Mouse (Mus musculus) lung, embryonic 16.5 days (tissue): Measurements from ENCODE around the gene Glt1d1. TPM values are rescaled to one million over a fixed set of nuclear protein-coding genes. Genes with fewer than 3 reads are reported as not detected.

ENCODE experiments used
- ATAC-seq: fragments of 200-750 bp; cut with Nextera tagmentation; 2 replicates; pipeline ENCODE4 v1.8.0; 2017; ENCODE audit warnings: low read depth, mild to moderate bottlenecking, moderate library complexity
- H3K27ac ChIP-seq: fragments of 300-500 bp; sonication (generic); 2 replicates; pipeline ENCODE4 v1.5.1; 2014; ENCODE audit warnings: mild to moderate bottlenecking, control low read depth, low read length
- H3K27me3 ChIP-seq: fragments of 300-500 bp; sonication (generic); 2 replicates; pipeline ENCODE4 v1.6.1; 2014; ENCODE audit warnings: low read depth, low read length, mixed read lengths; ENCODE audit not compliant: control insufficient read depth, insufficient read depth
- H3K36me3 ChIP-seq: fragments of 300-500 bp; sonication (generic); 2 replicates; pipeline ENCODE4 v1.6.1; 2014; ENCODE audit warnings: low read length; ENCODE audit not compliant: control insufficient read depth, insufficient read depth
- H3K4me1 ChIP-seq: fragments of 300-500 bp; sonication (generic); replicated peaks from 2 replicates; pipeline ENCODE4 v1.6.1; 2014; ENCODE audit warnings: low read length, mixed read lengths; ENCODE audit not compliant: control insufficient read depth, insufficient read depth
- H3K4me2 ChIP-seq: fragments of 300-500 bp; sonication (generic); 2 replicates; pipeline ENCODE4 v1.6.1; 2014; ENCODE audit warnings: low read depth, low read length, control low read depth
- H3K4me3 ChIP-seq: fragments of 300-500 bp; sonication (generic); 2 replicates; pipeline ENCODE4 v1.5.1; 2014; ENCODE audit warnings: mild to moderate bottlenecking, low read length, control low read depth
- H3K9ac ChIP-seq: fragments of 300-500 bp; sonication (generic); 2 replicates; pipeline ENCODE4 v1.6.1; 2014; ENCODE audit warnings: low read length, control low read depth
- H3K9me3 ChIP-seq: fragments of 300-500 bp; sonication (generic); 2 replicates; pipeline ENCODE4 v1.6.1; 2016; ENCODE audit warnings: low read length; ENCODE audit not compliant: control insufficient read depth
- WGBS: fragments of 180-500 bp; shearing (Covaris S2); extraction: QIAGEN DNeasy Blood & Tissue Kit; methylation state at CpG from one replicate; pipeline ENCODE4 v1.1.7; 2014; 5-methylcytosine and 5-hydroxymethylcytosine counted together
- polyA plus RNA-seq: library from polyadenylated mRNA; unstranded; fragments of >200 nt; fragmentation: Nextera tagmentation; extraction: Ambion mirVana; gene quantifications from 2 replicates; pipeline ENCODE4 v1.2.1, GENCODE M21; 2015

Gene Glt1d1
- polyA plus RNA-seq, 1 experiment from 2014 or later, result 0.18 TPM

DNA sequence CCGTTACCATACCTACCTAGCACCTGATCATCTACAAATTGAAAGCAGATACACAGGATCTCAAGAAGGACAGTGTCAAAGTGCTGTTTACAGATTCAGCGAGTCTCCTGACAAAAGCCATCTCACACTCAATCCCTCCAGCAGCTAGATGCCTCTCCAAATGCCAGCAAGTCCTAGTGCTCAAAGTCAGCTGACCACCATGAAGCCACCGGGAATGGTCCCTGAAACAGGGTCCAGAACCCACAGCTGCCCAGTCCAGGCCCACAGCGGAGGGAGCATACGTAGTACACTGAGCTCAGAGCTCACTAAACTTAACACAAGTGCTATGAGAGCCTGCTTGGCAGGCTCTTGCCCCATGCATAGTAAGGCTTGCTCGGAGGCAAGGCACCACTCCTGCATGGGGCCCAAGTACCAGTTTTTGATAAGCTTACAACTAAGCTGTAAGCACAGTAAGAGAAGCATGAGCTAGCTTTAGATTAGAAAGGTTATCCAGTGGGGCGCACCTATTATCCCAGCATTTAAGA is 22.8 kb upstream of the Glt1d1 start:
- no peak overlapping the region for H3K9ac ChIP-seq
- ATAC-seq, result no peak
- no peaks in the 10 kb centered on the region for H3K27me3 ChIP-seq
- H3K27ac ChIP-seq, result no peak overlapping the region
- H3K36me3 ChIP-seq, result peaks cover 22% of the 10 kb centered on the region
- no peak overlapping the region for H3K4me3 ChIP-seq
- no peak overlapping the region for H3K4me2 ChIP-seq
- no peaks in the 10 kb centered on the region for H3K9me3 ChIP-seq
- 71% methylated on average over 7 of the region's 7 CpGs for WGBS
- H3K4me1 ChIP-seq, result peaks cover 17% of the 10 kb centered on the region

DNA sequence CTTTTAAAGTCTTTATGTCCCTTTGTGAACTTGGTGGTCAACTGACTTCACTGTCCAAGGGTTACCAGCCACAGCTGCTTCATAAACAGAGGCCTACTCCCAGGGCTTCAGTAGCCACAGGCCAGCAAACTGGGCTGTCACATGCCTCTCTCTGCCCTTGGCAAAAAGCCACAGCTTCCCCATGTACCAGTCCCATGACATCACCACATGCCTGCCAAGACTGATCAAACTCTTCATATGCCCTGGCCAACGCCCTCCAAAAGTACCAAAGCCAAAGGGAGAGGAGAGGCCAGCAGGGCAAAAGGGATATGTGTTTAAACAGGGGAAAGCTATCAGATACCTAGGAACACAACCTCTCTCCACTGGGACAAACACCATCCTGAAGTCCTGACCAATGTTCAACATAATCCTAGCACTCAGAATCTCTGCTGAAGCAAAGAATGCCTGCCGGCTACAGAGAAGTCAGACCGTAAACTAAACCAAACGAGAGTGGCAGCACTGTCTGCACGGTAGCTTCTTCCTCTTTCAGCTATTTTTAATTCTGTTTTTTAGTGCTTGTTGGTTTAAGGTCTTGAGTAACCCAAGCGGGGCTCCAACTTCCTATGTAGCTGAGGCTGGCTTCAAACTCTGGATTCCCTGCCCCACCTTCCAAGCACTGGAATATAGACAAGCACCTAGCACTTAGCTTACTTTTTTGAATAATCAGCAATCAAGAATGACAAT is 21.1 kb upstream of the Glt1d1 start:
- Histone ChIP-seq H3K9me3 (no peaks in the 10 kb centered on the region), H3K4me3 (no peak overlapping the region), H3K9ac (no peak overlapping the region), H3K27ac (no peak overlapping the region), H3K4me2 (no peak overlapping the region), H3K36me3 (peaks cover 15% of the 10 kb centered on the region), H3K4me1 (peaks cover 34% of the 10 kb centered on the region), H3K27me3 (no peaks in the 10 kb centered on the region)
- peak; percentile 26; the same call in 1 of the 2 replicates for ATAC-seq
- 63% methylated on average over 6 of the region's 6 CpGs for WGBS

GRCm38 (mm10) chr5:127611881-127612280 is 20.2 kb upstream of the Glt1d1 start:
- WGBS, result 72% methylated on average over 1 of the region's 1 CpGs
- Histone ChIP-seq H3K36me3 (peaks cover 10% of the 10 kb centered on the region; the same call in 1 of the 2 replicates), H3K27ac (no peak overlapping the region), H3K4me1 (peaks cover 39% of the 10 kb centered on the region), H3K27me3 (no peaks in the 10 kb centered on the region), H3K9ac (no peak overlapping the region), H3K9me3 (no peaks in the 10 kb centered on the region), H3K4me3 (no peak overlapping the region), H3K4me2 (no peak overlapping the region)
- no peak for ATAC-seq

DNA sequence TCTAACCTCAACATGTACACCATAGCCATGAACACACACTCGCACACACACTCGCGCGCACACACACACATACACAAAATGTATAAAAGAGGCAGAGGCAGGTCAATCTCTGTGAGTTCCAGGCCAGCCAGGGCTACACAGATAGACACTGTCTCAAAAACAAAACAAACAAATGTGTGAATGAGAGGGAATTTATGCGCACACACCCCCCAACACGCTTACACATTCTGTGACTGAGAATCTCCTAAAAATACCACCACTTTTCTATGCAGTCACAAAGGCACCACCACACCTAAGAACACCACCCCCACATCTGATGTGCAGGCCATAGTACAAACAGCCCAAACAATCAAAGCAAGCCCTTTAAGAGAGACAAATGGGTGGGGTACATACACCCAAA is 19.7 kb upstream of the Glt1d1 start:
- H3K27me3 ChIP-seq, result no peaks in the 10 kb centered on the region
- no peak for ATAC-seq
- H3K27ac ChIP-seq, result no peak overlapping the region
- H3K9ac ChIP-seq, result no peak overlapping the region
- H3K4me3 ChIP-seq, result no peak overlapping the region
- no peaks in the 10 kb centered on the region for H3K9me3 ChIP-seq
- H3K36me3 ChIP-seq, result peaks cover 10% of the 10 kb centered on the region; the same call in 1 of the 2 replicates
- H3K4me2 ChIP-seq, result no peak overlapping the region
- 96% methylated on average over 6 of the region's 6 CpGs for WGBS
- H3K4me1 ChIP-seq, result peaks cover 39% of the 10 kb centered on the region

DNA sequence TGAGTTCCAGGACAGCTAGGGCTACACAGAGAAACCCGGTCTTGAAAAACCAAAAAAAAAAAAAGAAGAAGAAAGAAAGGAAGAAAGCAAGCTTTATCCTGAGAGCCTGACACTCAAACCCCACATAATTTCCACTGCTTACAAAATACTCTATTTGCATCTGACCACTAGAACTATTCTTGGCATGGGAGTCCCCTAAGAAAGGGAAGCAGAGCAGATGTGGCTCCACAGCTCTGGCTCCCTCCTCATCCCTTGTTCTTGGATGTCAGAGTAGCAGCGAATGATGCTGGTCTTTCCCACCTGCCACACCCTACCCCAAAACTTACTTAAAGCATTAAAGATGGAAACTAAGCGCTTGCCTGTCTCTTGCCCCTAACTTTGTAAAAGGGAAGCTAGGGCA is 16.6 kb upstream of the Glt1d1 start:
- 68% methylated on average over 3 of the region's 3 CpGs for WGBS
- H3K27me3 ChIP-seq, result no peaks in the 10 kb centered on the region
- H3K4me2 ChIP-seq, result peak overlapping the region; percentile 98
- peak overlapping the region; percentile 99; the same call in 1 of the 2 replicates for H3K9ac ChIP-seq
- no peak overlapping the region for H3K27ac ChIP-seq
- peak overlapping the region; percentile 99 for H3K4me3 ChIP-seq
- no peaks in the 10 kb centered on the region for H3K9me3 ChIP-seq
- peaks cover 39% of the 10 kb centered on the region for H3K4me1 ChIP-seq
- no peak for ATAC-seq
- no peaks in the 10 kb centered on the region for H3K36me3 ChIP-seq

GRCm38 (mm10) chr5:127616151-127616550 is 15.9 kb upstream of the Glt1d1 start:
- no peak for ATAC-seq
- Histone ChIP-seq H3K4me1 (peaks cover 32% of the 10 kb centered on the region), H3K9me3 (no peaks in the 10 kb centered on the region), H3K4me2 (peak overlapping the region; percentile 98), H3K27me3 (no peaks in the 10 kb centered on the region), H3K4me3 (peak overlapping the region; percentile 99), H3K9ac (peak overlapping the region; percentile 99), H3K36me3 (no peaks in the 10 kb centered on the region), H3K27ac (no peak overlapping the region)
- 6% methylated on average over 5 of the region's 5 CpGs for WGBS

GRCm38 (mm10) chr5:127616884-127617635 is 15.0 kb upstream of the Glt1d1 start:
- WGBS, result under 1% methylated on average over 91 of the region's 91 CpGs
- H3K9ac ChIP-seq, result peak overlapping the region; percentile 99
- H3K27me3 ChIP-seq, result no peaks in the 10 kb centered on the region
- no peaks in the 10 kb centered on the region for H3K36me3 ChIP-seq
- peak overlapping the region; percentile 98 for H3K4me2 ChIP-seq
- H3K4me3 ChIP-seq, result peak overlapping the region; percentile 99
- peak; percentile 96 for ATAC-seq
- H3K9me3 ChIP-seq, result no peaks in the 10 kb centered on the region
- H3K4me1 ChIP-seq, result peaks cover 27% of the 10 kb centered on the region
- H3K27ac ChIP-seq, result peak overlapping the region; percentile 85

DNA sequence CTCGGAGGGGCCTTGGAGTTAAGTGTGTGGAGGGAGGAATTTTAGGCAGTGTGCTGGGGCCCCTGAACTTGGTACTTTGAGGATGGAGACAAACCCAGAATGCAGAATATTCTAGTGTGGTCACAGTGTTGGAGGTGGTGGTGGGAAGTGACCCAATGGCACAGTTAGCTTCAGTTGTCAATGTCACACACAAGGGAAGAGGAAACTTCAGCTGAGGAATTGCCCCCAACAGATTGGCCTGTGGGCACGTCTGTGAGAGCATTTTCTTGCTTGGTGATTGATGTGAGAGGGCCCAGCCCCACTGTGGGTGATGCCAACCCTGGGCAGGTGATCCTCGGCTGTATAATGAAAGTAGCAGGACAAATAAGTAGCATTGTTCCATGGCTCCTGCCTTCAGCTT is 13.2 kb upstream of the Glt1d1 start:
- Histone ChIP-seq H3K4me2 (no peak overlapping the region), H3K4me3 (no peak overlapping the region), H3K27me3 (no peaks in the 10 kb centered on the region), H3K27ac (no peak overlapping the region), H3K9ac (no peak overlapping the region), H3K36me3 (no peaks in the 10 kb centered on the region), H3K9me3 (no peaks in the 10 kb centered on the region), H3K4me1 (peaks cover 25% of the 10 kb centered on the region)
- no peak for ATAC-seq
- 60% methylated on average over 3 of the region's 3 CpGs for WGBS

GRCm38 (mm10) chr5:127620371-127620770 is 11.7 kb upstream of the Glt1d1 start:
- H3K36me3 ChIP-seq, result no peaks in the 10 kb centered on the region
- no peak for ATAC-seq
- H3K4me2 ChIP-seq, result no peak overlapping the region
- 65% methylated on average over 8 of the region's 8 CpGs for WGBS
- H3K9me3 ChIP-seq, result no peaks in the 10 kb centered on the region
- peaks cover 11% of the 10 kb centered on the region for H3K4me1 ChIP-seq
- H3K4me3 ChIP-seq, result no peak overlapping the region
- no peak overlapping the region for H3K9ac ChIP-seq
- H3K27me3 ChIP-seq, result no peaks in the 10 kb centered on the region
- no peak overlapping the region for H3K27ac ChIP-seq
